Mouse (Mus musculus) CH12F3 (cell line): ENCODE measurements around the gene Stxbp5.

Experiments
- in situ Hi-C: fragments of 300-500 bp; cut with MboI; formaldehyde crosslinking; loops from 2 replicates; pipeline ENCODE4 v1.14.3; 2020; ENCODE audit warnings: low sequenced_read_pairs

Gene Stxbp5

DNA sequence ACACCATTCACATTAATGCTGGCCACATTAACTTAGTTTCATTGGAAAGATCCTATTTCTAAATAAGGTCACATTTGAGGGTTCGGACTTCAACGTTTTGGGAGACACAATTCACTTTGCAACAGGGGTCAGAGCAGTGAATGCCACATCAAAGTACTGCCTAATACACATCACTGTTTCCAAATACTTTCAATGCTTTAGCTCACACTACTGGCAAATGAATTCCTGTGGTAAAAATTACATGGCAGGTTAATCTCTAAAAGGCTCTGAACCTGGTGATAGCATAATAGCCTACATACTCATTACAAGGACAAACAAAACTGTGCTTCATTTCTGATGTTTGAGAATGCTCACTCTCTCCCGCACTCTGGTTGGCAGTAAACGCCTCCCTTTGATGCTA, 40.9 kb downstream of the Stxbp5 start:
- in situ Hi-C loops = loop anchor here (10.0 kb wide), 1 partner anchor 45 kb away; no protein-coding TSS in a partner anchor

DNA sequence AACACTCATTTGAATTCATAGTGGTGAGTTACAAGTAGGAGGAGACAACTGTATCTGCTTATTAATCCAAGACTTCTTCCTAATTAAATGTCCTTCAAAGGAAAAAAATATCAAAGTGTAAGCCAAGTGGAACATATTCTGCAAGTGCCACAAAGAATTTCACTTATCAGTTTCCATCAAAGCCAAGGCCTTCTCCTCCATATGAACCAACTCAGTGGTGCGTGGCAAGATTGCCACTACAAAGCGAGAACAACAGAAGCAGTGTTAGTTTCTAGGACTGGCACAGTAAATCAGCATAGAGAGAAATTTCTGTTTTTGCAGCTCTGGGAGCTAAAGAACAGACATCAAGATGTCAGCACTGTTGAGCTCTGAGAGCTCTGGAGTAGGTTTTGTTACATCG, 41.4 kb downstream of the Stxbp5 start:
- in situ Hi-C loops = no loop called here

DNA sequence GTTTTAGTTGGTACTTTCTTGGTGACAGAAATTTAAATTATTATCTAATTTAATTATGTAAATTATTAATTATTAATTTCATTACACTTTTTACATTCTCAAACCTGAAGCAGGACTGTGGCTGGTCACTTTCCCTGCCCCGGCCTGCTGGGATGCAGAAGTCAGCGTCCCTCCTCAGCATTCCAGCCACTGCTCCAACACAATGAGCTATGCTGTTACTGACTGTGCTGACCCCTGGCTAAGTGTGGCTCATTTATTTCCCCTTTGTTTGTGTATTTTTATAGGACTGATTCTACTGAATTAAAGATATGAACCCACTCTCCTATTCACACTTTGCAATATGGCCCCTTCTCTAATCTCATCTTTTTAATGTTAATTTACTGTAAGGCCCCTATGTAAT, 43.0 kb downstream of the Stxbp5 start:
- in situ Hi-C loops = no loop called here

DNA sequence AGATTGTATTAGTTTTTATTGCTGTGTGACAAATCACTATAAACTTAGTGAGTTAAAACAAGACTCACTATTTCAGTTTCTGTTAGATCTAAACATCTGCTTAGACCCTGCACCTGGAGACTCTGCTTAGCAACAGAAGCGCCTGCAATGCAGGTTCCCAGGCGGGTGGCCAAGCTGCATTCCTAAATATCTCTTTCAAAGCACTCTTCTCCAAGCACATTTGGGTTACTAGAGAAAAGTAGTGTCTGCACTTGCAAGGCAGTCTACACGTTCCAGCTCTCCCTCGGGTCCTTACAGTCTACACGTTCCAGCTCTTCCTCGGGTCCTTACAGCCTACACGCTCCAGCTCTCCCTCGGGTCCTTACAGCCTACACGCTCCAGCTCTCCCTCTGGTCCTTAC, 44.1 kb downstream of the Stxbp5 start:
- in situ Hi-C loops = no loop called here

- in situ Hi-C loops = no loop called here
Observed at GRCm38 (mm10) chr10:9846408-9846807, 54.5 kb downstream of the Stxbp5 start.

GRCm38 (mm10) chr10:9839408-9839807, 61.5 kb downstream of the Stxbp5 start:
- in situ Hi-C loops = no loop called here

- in situ Hi-C loops = no loop called here
Observed at GRCm38 (mm10) chr10:9834986-9835385, 65.9 kb downstream of the Stxbp5 start.

GRCm38 (mm10) chr10:9832937-9833336, 67.9 kb downstream of the Stxbp5 start:
- in situ Hi-C loops = no loop called here

DNA sequence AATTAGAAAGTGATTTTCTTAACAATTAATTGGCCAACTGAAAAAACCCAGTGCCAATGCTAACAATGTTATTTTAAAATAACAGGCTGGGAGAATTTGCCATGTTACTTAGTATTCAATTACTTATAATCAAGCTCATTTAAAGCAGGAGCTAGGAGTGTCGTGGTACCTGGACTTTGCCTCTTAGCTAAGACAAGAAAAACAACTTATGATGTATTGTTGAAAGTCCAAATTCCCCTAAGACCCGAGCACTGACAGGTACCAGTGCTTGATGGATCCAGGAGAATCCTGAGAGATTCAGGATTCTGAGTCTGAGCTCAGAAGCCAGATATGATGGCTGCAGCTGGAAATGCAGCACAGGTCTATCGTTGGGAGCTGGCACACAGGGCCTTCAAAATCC, 71.1 kb downstream of the Stxbp5 start:
- in situ Hi-C loops = no loop called here

- in situ Hi-C loops = loop anchor here (25.0 kb wide), 1 partner anchor 466 kb away; no protein-coding TSS in a partner anchor
Observed at GRCm38 (mm10) chr10:9821299-9821698, 79.6 kb downstream of the Stxbp5 start.

DNA sequence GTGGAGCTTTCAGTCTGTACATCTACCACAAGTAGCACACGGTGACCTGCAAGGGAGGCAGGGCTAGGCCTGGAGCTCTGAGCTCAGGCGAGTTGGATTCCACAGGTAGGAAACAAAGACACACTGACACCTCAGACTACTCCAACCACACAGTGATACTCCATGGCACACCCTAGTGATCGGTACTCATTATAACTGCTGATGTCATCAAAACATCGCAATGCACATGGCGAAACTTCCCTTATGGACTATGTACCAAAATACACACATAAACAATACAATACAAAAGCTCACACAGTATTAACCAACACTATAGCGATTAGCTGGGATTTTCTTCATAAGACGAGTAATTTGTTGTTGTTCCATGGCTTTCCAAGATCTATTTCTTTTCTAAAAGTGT, 82.3 kb downstream of the Stxbp5 start:
- in situ Hi-C loops = loop anchor here (10.0 to 25.0 kb wide), 2 partner anchors 46 to 469 kb away; no protein-coding TSS in a partner anchor

- in situ Hi-C loops = loop anchor here (10.0 to 25.0 kb wide), 2 partner anchors 51 to 473 kb away; no protein-coding TSS in a partner anchor
Observed at GRCm38 (mm10) chr10:9813926-9814325, 87.0 kb downstream of the Stxbp5 start.

GRCm38 (mm10) chr10:9807596-9807995, 93.3 kb downstream of the Stxbp5 start:
- in situ Hi-C loops = loop anchor here (25.0 kb wide), 1 partner anchor 480 kb away; no protein-coding TSS in a partner anchor

- in situ Hi-C loops = loop anchor here (25.0 kb wide), 1 partner anchor 482 kb away; no protein-coding TSS in a partner anchor
Observed at GRCm38 (mm10) chr10:9805341-9805740, 95.5 kb downstream of the Stxbp5 start.

DNA sequence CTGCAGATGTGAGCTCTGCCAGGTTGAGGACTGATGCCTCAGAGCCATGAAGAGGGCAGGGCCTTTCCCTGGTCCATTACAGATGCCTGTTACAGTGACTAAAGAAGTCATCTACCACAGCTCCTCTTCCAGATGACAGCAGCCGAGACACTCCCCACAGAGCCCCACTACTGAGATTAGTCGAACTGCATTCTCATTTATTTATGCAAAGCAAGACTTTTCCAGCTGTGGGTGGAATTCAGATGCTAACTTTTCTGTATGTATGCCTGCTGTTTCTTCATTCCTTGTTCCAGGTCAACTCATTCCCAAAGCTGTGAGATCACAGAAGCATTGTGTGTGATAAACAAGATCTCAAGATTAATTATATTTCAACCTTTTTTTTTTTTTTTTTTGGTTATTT, 97.8 kb downstream of the Stxbp5 start:
- in situ Hi-C loops = loop anchor here (25.0 kb wide), 1 partner anchor 484 kb away; no protein-coding TSS in a partner anchor

GRCm38 (mm10) chr10:9801571-9801970, 99.3 kb downstream of the Stxbp5 start:
- in situ Hi-C loops = loop anchor here (25.0 kb wide), 1 partner anchor 486 kb away; no protein-coding TSS in a partner anchor

GRCm38 (mm10) chr10:9799085-9799484, 101.8 kb downstream of the Stxbp5 start:
- in situ Hi-C loops = no loop called here

GRCm38 (mm10) chr10:9796429-9796828, 104.5 kb downstream of the Stxbp5 start:
- in situ Hi-C loops = no loop called here

GRCm38 (mm10) chr10:9794429-9794828, 106.5 kb downstream of the Stxbp5 start:
- in situ Hi-C loops = no loop called here

GRCm38 (mm10) chr10:9790947-9791346, 109.9 kb downstream of the Stxbp5 start:
- in situ Hi-C loops = no loop called here

- in situ Hi-C loops = no loop called here
Observed at GRCm38 (mm10) chr10:9786461-9786860, 114.4 kb downstream of the Stxbp5 start.

- in situ Hi-C loops = no loop called here
Observed at GRCm38 (mm10) chr10:9785651-9786050, 115.2 kb downstream of the Stxbp5 start.

DNA sequence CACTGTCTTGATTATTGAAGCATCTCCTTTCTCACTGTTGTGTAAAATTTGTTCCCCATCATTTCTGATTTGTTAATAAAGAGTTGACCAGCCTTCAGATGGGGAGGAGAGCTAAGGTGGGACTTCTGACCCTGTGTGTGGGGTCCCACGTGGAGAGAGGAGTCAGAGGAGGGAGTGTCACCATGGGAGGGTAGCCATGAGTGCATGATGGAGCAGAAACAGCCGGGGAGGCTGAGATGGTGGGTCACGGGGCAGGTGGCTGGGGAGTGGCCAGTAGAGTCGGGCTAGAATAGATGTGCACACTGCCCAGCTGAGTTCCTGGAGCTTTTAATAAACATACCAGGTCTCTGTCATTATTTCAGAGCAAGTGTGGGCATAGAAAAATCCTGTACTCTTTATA, 121.0 kb downstream of the Stxbp5 start:
- in situ Hi-C loops = no loop called here
